Mouse (Mus musculus): ENCODE measurements around the gene Sdad1. TPM values are rescaled to one million over a fixed set of nuclear protein-coding genes. Genes with fewer than 3 reads are reported as not detected.

Sdad1 gene
- polyA plus RNA-seq, 1 experiment from 2014 or later, result 37.4 TPM

Other genes starting within 250 kb of the Sdad1 start
- 406 and 408 TPM in 2 replicates for gene G3bp2, start 226.8 kb downstream of the Sdad1 start, polyA plus RNA-seq (2014; fragmentation: Nextera tagmentation; extraction: Ambion mirVana)
- gene Uso1, start 172.5 kb downstream of the Sdad1 start, polyA plus RNA-seq (2014; fragmentation: Nextera tagmentation; extraction: Ambion mirVana), result 31.7 and 36.3 TPM in 2 replicates
- gene U90926, start 95.1 kb downstream of the Sdad1 start, polyA plus RNA-seq (2014; fragmentation: Nextera tagmentation; extraction: Ambion mirVana), result not detected in 2 replicates
- 0.21 and 0.99 TPM in 2 replicates for gene Ppef2, start 54.2 kb downstream of the Sdad1 start, polyA plus RNA-seq (2014; fragmentation: Nextera tagmentation; extraction: Ambion mirVana)
- 23.1 and 23.9 TPM in 2 replicates for gene Naaa, start 32.3 kb downstream of the Sdad1 start, polyA plus RNA-seq (2014; fragmentation: Nextera tagmentation; extraction: Ambion mirVana)
- gene Cxcl9, start 17.6 kb upstream of the Sdad1 start, polyA plus RNA-seq (2014; fragmentation: Nextera tagmentation; extraction: Ambion mirVana), result not detected in 2 replicates
- gene Art3, start 21.3 kb upstream of the Sdad1 start, polyA plus RNA-seq (2014; fragmentation: Nextera tagmentation; extraction: Ambion mirVana), result 6.0 and 11.9 TPM in 2 replicates
- gene Cxcl10, start 38.4 kb upstream of the Sdad1 start, polyA plus RNA-seq (2014; fragmentation: Nextera tagmentation; extraction: Ambion mirVana), result not detected in 2 replicates
- gene Nup54, start 124.7 kb upstream of the Sdad1 start, polyA plus RNA-seq (2014; fragmentation: Nextera tagmentation; extraction: Ambion mirVana), result 52.7 and 53.7 TPM in 2 replicates
- gene Scarb2, start 196.4 kb upstream of the Sdad1 start, polyA plus RNA-seq (2014; fragmentation: Nextera tagmentation; extraction: Ambion mirVana), result 16.2 and 17.6 TPM in 2 replicates
- 1.4 and 2.1 TPM in 2 replicates for gene Fam47e, start 244.6 kb upstream of the Sdad1 start, polyA plus RNA-seq (2014; fragmentation: Nextera tagmentation; extraction: Ambion mirVana)

All from neural tube, embryonic 14.5 days (tissue).